Mouse (Mus musculus) liver, adult 2 months (tissue): ENCODE data around the gene Arhgap42.

ENCODE experiments used
- CTCF ChIP-seq: fragments of 200-500 bp; IDR thresholded peaks from 2 replicates; pipeline ENCODE4 v1.5.1; 2011; ENCODE audit warnings: low read depth, low read length, control low read depth
- POLR2A ChIP-seq: fragments of 200-500 bp; IDR thresholded peaks from 2 replicates; pipeline ENCODE4 v1.6.1; 2011; ENCODE audit warnings: low read length, control low read depth; ENCODE audit not compliant: insufficient read depth; ENCODE audit errors: extremely low read depth

DNA sequence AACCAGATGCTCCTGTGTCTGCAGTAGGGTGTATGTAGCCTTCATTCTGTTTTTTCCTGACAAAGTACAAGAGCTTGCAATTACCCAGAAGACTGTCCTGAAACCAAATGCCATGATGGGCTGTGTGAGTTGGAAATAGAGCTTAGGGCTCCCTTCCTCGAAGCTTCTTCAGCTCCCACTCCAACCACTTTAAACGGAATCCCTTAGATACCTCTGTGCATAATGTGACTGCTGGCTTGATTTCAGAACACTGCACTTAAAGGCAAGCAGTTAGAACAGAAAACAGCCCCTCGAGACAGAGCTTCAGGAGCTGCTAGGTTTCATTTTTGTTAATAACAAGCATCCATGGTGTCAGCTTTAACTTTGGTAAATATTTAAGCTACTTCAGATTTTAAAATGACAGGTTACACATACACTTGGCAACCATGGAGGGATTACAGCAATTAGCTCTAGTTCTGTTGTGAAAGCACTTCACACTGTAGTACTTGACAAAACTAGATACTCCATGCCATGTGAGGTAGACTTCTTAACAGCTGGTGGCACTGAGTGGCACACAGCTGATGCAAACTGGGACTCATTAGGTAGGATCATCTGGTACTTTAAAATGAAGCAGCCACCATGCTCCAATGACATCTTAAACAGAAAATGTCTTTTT lies 201.8 kb downstream of the Arhgap42 start:
- TF ChIP-seq CTCF (no peak), POLR2A (no peak)
